Mouse (Mus musculus) limb, embryonic 15.5 days (tissue): ENCODE measurements around the gene Cavin3. TPM values are rescaled to one million over a fixed set of nuclear protein-coding genes. Genes with fewer than 3 reads are reported as not detected.
"Not testable (repeated sequence)": the region's sequence is repeated elsewhere in the genome, so short reads cannot be mapped to it uniquely, and the experiment has no call there.

Source experiments
- ATAC-seq: fragments of 200-750 bp; cut with Nextera tagmentation; 2 replicates; pipeline ENCODE4 v1.8.0; 2017; ENCODE audit warnings: low read depth, moderate TSS enrichment; ENCODE audit not compliant: insufficient number of reproducible peaks, low FRiP score, low TSS enrichment
- H3K27ac ChIP-seq: fragments of 300-500 bp; sonication (generic); 2 replicates; pipeline ENCODE4 v1.5.1; 2015; ENCODE audit warnings: moderate library complexity, mild to moderate bottlenecking, inconsistent platforms
- H3K27me3 ChIP-seq: fragments of 300-500 bp; sonication (generic); 2 replicates; pipeline ENCODE4 v1.6.1; 2015; ENCODE audit warnings: inconsistent platforms
- H3K36me3 ChIP-seq: fragments of 300-500 bp; sonication (generic); 2 replicates; pipeline ENCODE4 v1.6.1; 2015; ENCODE audit warnings: inconsistent platforms
- H3K4me1 ChIP-seq: fragments of 300-500 bp; sonication (generic); 2 replicates; pipeline ENCODE4 v1.6.1; 2015; ENCODE audit warnings: inconsistent platforms
- H3K4me2 ChIP-seq: fragments of 300-500 bp; sonication (generic); 2 replicates; pipeline ENCODE4 v1.6.1; 2015; ENCODE audit warnings: mild to moderate bottlenecking, inconsistent platforms
- H3K4me3 ChIP-seq: fragments of 300-500 bp; sonication (generic); 2 replicates; pipeline ENCODE4 v1.5.1; 2015; ENCODE audit warnings: mild to moderate bottlenecking, inconsistent platforms
- H3K9ac ChIP-seq: fragments of 300-500 bp; sonication (generic); 2 replicates; pipeline ENCODE4 v1.6.1; 2015; ENCODE audit warnings: inconsistent platforms
- H3K9me3 ChIP-seq: fragments of 300-500 bp; sonication (generic); 2 replicates; pipeline ENCODE4 v1.6.1; 2016; ENCODE audit warnings: inconsistent platforms
- WGBS: fragments of 180-500 bp; shearing (Covaris S2); methylation state at CpG from one replicate; pipeline ENCODE4 v1.1.7; 2015; 5-methylcytosine and 5-hydroxymethylcytosine counted together
- polyA plus RNA-seq: library from polyadenylated mRNA; unstranded; fragments of >200 nt; fragmentation: Nextera tagmentation; extraction: Ambion mirVana; gene quantifications from 2 replicates; pipeline ENCODE4 v1.2.1, GENCODE M21; 2015

Cavin3 gene
- polyA plus RNA-seq, 1 experiment from 2014 or later = 141 TPM

DNA sequence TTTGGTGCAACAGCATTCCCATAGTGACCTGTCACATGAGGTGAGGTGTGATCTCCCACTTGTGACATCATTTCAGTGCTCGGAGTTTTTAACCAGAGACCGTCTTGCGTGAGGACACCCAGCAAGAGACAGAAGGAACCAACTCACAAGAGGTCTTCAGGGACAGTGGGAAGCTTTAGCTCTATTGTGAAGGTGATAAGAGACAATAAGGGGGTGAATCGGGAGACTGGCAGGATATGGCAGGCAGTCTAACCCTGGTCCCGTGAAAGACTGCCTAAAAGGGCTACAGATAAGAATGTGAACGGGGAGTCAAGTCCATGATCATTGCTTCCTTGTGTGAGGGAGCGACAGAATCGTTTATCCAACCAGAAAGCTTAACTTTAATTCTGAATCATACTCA lies 3.8 kb downstream of the Cavin3 start:
- no peak overlapping the region for H3K4me3 ChIP-seq
- WGBS = 84% methylated on average over 8 of the region's 8 CpGs
- ATAC-seq = no peak

DNA sequence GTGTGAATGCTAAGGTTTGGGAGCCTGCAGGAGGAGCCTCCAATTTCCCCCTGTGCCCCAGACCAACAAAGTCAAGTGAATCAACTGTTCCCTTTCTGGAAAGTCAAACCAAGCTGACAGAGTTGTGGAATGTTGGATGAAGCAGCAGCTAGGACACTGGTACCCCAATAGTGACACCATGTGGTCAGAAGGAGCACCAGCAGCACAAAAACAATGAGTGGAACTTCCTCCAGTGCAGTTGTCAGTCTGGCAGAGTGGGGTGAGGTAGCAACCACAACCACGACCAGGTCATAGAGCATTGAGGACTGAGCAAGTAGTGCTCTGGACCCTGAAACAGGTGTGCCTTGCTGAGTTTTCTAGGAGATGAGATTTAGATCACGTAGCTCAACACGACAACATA lies 4.3 kb downstream of the Cavin3 start:
- ATAC-seq = no peak
- H3K4me1 ChIP-seq = peaks cover 28% of the 10 kb centered on the region
- no peaks in the 10 kb centered on the region for H3K36me3 ChIP-seq
- H3K27ac ChIP-seq = no peak overlapping the region
- 60% methylated on average over 3 of the region's 3 CpGs for WGBS
- H3K4me3 ChIP-seq = no peak overlapping the region
- H3K4me2 ChIP-seq = no peak overlapping the region
- no peak overlapping the region for H3K9ac ChIP-seq
- no peaks in the 10 kb centered on the region for H3K9me3 ChIP-seq
- H3K27me3 ChIP-seq = no peaks in the 10 kb centered on the region

More for the DNA sequence above, 3.8 kb downstream of the Cavin3 start:
- Histone ChIP-seq H3K27ac (no peak overlapping the region; the same call in 1 of the 2 replicates), H3K4me2 (no peak overlapping the region), H3K36me3 (no peaks in the 10 kb centered on the region), H3K9me3 (no peaks in the 10 kb centered on the region), H3K4me1 (peaks cover 31% of the 10 kb centered on the region), H3K27me3 (no peaks in the 10 kb centered on the region), H3K9ac (no peak overlapping the region)

DNA sequence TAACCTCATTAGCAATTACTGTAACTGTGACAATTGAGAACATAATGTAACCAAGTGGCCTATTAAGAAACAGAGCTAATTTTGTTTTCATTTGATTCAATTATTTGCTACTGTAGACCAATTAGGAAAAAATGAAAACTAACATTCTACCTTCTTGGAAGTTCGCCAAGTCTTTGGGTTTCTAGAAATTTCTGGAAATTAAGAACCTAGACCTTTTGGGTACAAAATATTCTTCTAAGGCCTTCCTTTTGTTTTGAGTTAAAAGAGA lies 4.7 kb downstream of the Cavin3 start:
- H3K27me3 ChIP-seq = no peaks in the 10 kb centered on the region
- H3K4me2 ChIP-seq = no peak overlapping the region
- H3K27ac ChIP-seq = no peak overlapping the region
- H3K9me3 ChIP-seq = no peaks in the 10 kb centered on the region
- WGBS = 83% methylated on average over 1 of the region's 1 CpGs
- H3K36me3 ChIP-seq = no peaks in the 10 kb centered on the region
- no peak for ATAC-seq
- H3K9ac ChIP-seq = no peak overlapping the region
- H3K4me3 ChIP-seq = no peak overlapping the region
- peaks cover 23% of the 10 kb centered on the region for H3K4me1 ChIP-seq

GRCm38 (mm10) chr7:105476683-105477432 lies 5.2 kb downstream of the Cavin3 start:
- no peak for ATAC-seq
- no peaks in the 10 kb centered on the region for H3K27me3 ChIP-seq
- H3K9ac ChIP-seq = no peak overlapping the region
- 70% methylated on average over 10 of the region's 10 CpGs for WGBS
- no peak overlapping the region for H3K4me3 ChIP-seq
- H3K9me3 ChIP-seq = no peaks in the 10 kb centered on the region
- H3K4me1 ChIP-seq = peaks cover 18% of the 10 kb centered on the region
- H3K27ac ChIP-seq = no peak overlapping the region
- no peak overlapping the region for H3K4me2 ChIP-seq
- H3K36me3 ChIP-seq = no peaks in the 10 kb centered on the region

GRCm38 (mm10) chr7:105475396-105475949 lies 6.6 kb downstream of the Cavin3 start:
- Histone ChIP-seq H3K27me3 (no peaks in the 10 kb centered on the region), H3K4me2 (no peak overlapping the region), H3K4me1 (peaks cover 4% of the 10 kb centered on the region), H3K27ac (no peak overlapping the region; the same call in 1 of the 2 replicates), H3K4me3 (no peak overlapping the region), H3K9me3 (no peaks in the 10 kb centered on the region), H3K36me3 (no peaks in the 10 kb centered on the region), H3K9ac (no peak overlapping the region)
- 68% methylated on average over 7 of the region's 7 CpGs for WGBS
- no peak for ATAC-seq

GRCm38 (mm10) chr7:105474771-105475315 lies 7.3 kb downstream of the Cavin3 start:
- Histone ChIP-seq H3K9ac (no peak overlapping the region), H3K4me2 (no peak overlapping the region), H3K4me3 (no peak overlapping the region), H3K4me1 (no peaks in the 10 kb centered on the region), H3K27me3 (no peaks in the 10 kb centered on the region), H3K27ac (no peak overlapping the region; the same call in 1 of the 2 replicates), H3K9me3 (no peaks in the 10 kb centered on the region), H3K36me3 (no peaks in the 10 kb centered on the region)
- 53% methylated on average over 4 of the region's 4 CpGs for WGBS
- no peak for ATAC-seq

GRCm38 (mm10) chr7:105472607-105473006 lies 9.5 kb downstream of the Cavin3 start:
- Histone ChIP-seq H3K36me3 (no peaks in the 10 kb centered on the region), H3K4me1 (no peaks in the 10 kb centered on the region), H3K27ac (no peak overlapping the region), H3K9me3 (no peaks in the 10 kb centered on the region), H3K27me3 (no peaks in the 10 kb centered on the region), H3K9ac (no peak overlapping the region), H3K4me2 (no peak overlapping the region), H3K4me3 (no peak overlapping the region)
- no peak for ATAC-seq
- 50% methylated on average over 1 of the region's 1 CpGs for WGBS

- H3K27ac ChIP-seq, H3K4me2 ChIP-seq, ATAC-seq, H3K27me3 ChIP-seq, H3K9ac ChIP-seq, H3K36me3 ChIP-seq, H3K9me3 ChIP-seq, H3K4me1 ChIP-seq, H3K4me3 ChIP-seq: not testable (repeated sequence)
- WGBS = 76% methylated on average over 5 of the region's 5 CpGs
Observed at GRCm38 (mm10) chr7:105465505-105465904, 16.6 kb downstream of the Cavin3 start.

GRCm38 (mm10) chr7:105458546-105458945 lies 23.6 kb downstream of the Cavin3 start:
- no peaks in the 10 kb centered on the region for H3K27me3 ChIP-seq
- H3K27ac ChIP-seq = no peak overlapping the region
- no peak overlapping the region for H3K4me3 ChIP-seq
- ATAC-seq = no peak
- H3K9ac ChIP-seq = no peak overlapping the region
- H3K4me1 ChIP-seq = no peaks in the 10 kb centered on the region
- H3K36me3 ChIP-seq = no peaks in the 10 kb centered on the region
- no peak overlapping the region for H3K4me2 ChIP-seq
- H3K9me3 ChIP-seq = no peaks in the 10 kb centered on the region

DNA sequence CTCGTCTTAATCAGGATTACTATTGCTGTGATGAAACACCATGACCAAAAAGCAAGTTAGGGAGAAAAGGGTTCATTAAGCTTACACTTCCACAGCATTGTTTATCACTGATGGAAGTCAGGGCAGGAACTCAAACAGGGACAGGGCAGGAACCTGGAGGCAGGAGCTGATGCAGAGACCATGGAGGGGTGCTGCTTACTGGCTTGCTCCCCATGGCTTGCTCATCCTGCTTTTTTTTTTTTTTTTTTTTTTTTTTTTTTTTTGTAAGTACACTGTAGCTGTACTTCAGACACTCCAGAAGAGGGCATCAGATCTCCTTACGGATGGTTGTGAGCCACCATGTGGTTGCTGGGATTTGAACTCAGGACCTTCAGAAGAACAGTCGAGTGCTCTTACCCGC lies 28.8 kb downstream of the Cavin3 start:
- H3K4me2 ChIP-seq, H3K4me3 ChIP-seq, H3K9ac ChIP-seq, ATAC-seq, H3K4me1 ChIP-seq, H3K27ac ChIP-seq, H3K9me3 ChIP-seq, H3K27me3 ChIP-seq, H3K36me3 ChIP-seq: not testable (repeated sequence)
- WGBS = 82% methylated on average over 4 of the region's 4 CpGs

GRCm38 (mm10) chr7:105445076-105445475 lies 37.0 kb downstream of the Cavin3 start:
- Histone ChIP-seq H3K4me2 (no peak overlapping the region), H3K36me3 (no peaks in the 10 kb centered on the region), H3K9ac (no peak overlapping the region), H3K4me1 (no peaks in the 10 kb centered on the region), H3K9me3 (no peaks in the 10 kb centered on the region), H3K4me3 (no peak overlapping the region), H3K27ac (no peak overlapping the region), H3K27me3 (no peaks in the 10 kb centered on the region)
- no peak for ATAC-seq
- 64% methylated on average over 3 of the region's 3 CpGs for WGBS

DNA sequence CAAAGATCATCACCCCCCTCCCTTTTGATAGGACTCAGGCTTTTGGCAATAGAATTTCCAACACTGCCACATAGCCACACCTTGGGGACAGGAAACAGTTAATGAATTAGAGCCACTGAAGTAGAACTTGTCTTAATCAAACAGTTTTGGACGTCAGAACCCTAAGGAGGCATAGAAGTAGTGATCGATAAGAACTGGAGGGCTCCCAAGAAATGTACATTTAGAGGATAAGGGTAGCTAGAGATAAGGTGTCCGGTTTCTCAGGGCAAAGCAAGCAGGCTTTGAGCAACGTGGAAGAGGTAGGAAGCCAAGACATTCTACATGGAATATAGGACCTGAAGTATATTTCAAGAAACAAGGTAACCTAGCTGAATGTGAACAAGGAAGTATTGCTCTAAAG lies 40.7 kb downstream of the Cavin3 start:
- Histone ChIP-seq H3K4me1 (no peaks in the 10 kb centered on the region), H3K9ac (no peak overlapping the region), H3K27me3 (no peaks in the 10 kb centered on the region), H3K4me3 (no peak overlapping the region), H3K9me3 (no peaks in the 10 kb centered on the region), H3K36me3 (no peaks in the 10 kb centered on the region), H3K4me2 (no peak overlapping the region), H3K27ac (no peak overlapping the region)
- 59% methylated on average over 4 of the region's 4 CpGs for WGBS
- ATAC-seq = no peak
